Mouse (Mus musculus) CH12.LX (cell line): ENCODE measurements around the gene Fbxl18. TPM values are rescaled to one million over a fixed set of nuclear protein-coding genes. Genes with fewer than 3 reads are reported as not detected.

ENCODE experiments used
- DNase-seq: peaks from one replicate; pipeline ENCODE4 v3.0.0-alpha.2; 2013; ENCODE audit errors: extremely low read depth
- H3K27ac ChIP-seq: 2 replicates; pipeline ENCODE4 v1.5.1; 2012; ENCODE audit warnings: low read depth, mild to moderate bottlenecking, control low read depth, moderate library complexity; ENCODE audit not compliant: insufficient read depth
- H3K27me3 ChIP-seq: replicated peaks from 2 replicates; pipeline ENCODE3; 2012; ENCODE audit warnings: inconsistent platforms
- H3K36me3 ChIP-seq, 2 experiments: replicated peaks in 1 of 2; 2 replicates each; pipeline versions ENCODE3 to v1.6.1; 2012; ENCODE audit warnings: inconsistent platforms in 1 of 2, low read length in 1 of 2, mild to moderate bottlenecking in 1 of 2, mixed read lengths in 1 of 2, moderate library complexity in 1 of 2; ENCODE audit not compliant: control insufficient read depth in 1 of 2, insufficient read depth in 1 of 2
- H3K4me1 ChIP-seq, 2 experiments: 2 replicates each; pipeline ENCODE4 v1.6.1; 2012; ENCODE audit warnings: inconsistent platforms in 1 of 2, moderate library complexity in 1 of 2; ENCODE audit not compliant: insufficient read depth in 2 of 2, control insufficient read depth in 1 of 2
- H3K4me2 ChIP-seq: 2 replicates; pipeline ENCODE4 v1.6.1; 2012; ENCODE audit warnings: low read depth, mild to moderate bottlenecking, control low read depth; ENCODE audit not compliant: poor library complexity, insufficient read depth, severe bottlenecking
- H3K4me3 ChIP-seq, 3 experiments: fragments of 150-350 bp in 1 of 3; sonication (generic) in 1 of 3; replicated peaks in 1 of 3; 2 replicates each; pipeline versions ENCODE3 to v1.5.1; 2011 to 2012; ENCODE audit warnings: low read depth in 2 of 3, low read length in 2 of 3, mild to moderate bottlenecking in 2 of 3, moderate library complexity in 2 of 3, control low read depth in 1 of 3, improper control_type of control experiment in 1 of 3, inconsistent platforms in 1 of 3, mixed read lengths in 1 of 3; ENCODE audit not compliant: poor library complexity in 1 of 3
- H3K79me2 ChIP-seq: replicated peaks from 2 replicates; pipeline ENCODE4 v1.6.1; 2012; ENCODE audit warnings: mild to moderate bottlenecking, moderate library complexity; ENCODE audit not compliant: control insufficient read depth, poor library complexity, insufficient read depth, severe bottlenecking; ENCODE audit errors: extremely low read depth
- H3K9ac ChIP-seq: 2 replicates; pipeline ENCODE4 v1.6.1; 2012; ENCODE audit warnings: low read depth, mild to moderate bottlenecking, control low read depth, moderate library complexity; ENCODE audit not compliant: insufficient read depth
- H3K9me3 ChIP-seq: replicated peaks from 2 replicates; pipeline ENCODE3; 2012; ENCODE audit warnings: low read length, inconsistent platforms, mixed read lengths
- BHLHE40 ChIP-seq: IDR thresholded peaks from 2 replicates; pipeline ENCODE4 v1.6.1; 2011; ENCODE audit warnings: mild to moderate bottlenecking, low read depth, low read length, improper control_type of control experiment
- E2F4 ChIP-seq: IDR thresholded peaks from 2 replicates; pipeline ENCODE4 v1.6.1; 2011; ENCODE audit warnings: low read depth, low read length, improper control_type of control experiment; ENCODE audit not compliant: insufficient replicate concordance
- ELF1 ChIP-seq: IDR thresholded peaks from 2 replicates; pipeline ENCODE4 v1.6.1; 2014; ENCODE audit warnings: low read depth, mild to moderate bottlenecking, inconsistent platforms, low read length, improper control_type of control experiment
- EP300 ChIP-seq: IDR thresholded peaks from 2 replicates; pipeline ENCODE4 v1.6.1; 2011; ENCODE audit warnings: low read length, improper control_type of control experiment
- GABPA ChIP-seq: IDR thresholded peaks from 2 replicates; pipeline ENCODE4 v1.6.1; 2012; ENCODE audit warnings: low read depth, low read length, improper control_type of control experiment, inconsistent platforms; ENCODE audit not compliant: insufficient replicate concordance
- MYC ChIP-seq: IDR thresholded peaks from 2 replicates; pipeline ENCODE4 v1.6.1; 2011; ENCODE audit warnings: low read depth, mild to moderate bottlenecking, improper control_type of control experiment, low read length
- NELFE ChIP-seq: IDR thresholded peaks from 2 replicates; pipeline ENCODE4 v1.6.1; 2011; ENCODE audit warnings: low read depth, low read length, improper control_type of control experiment
- NRF1 ChIP-seq: IDR thresholded peaks from 2 replicates; pipeline ENCODE4 v1.6.1; 2014; ENCODE audit warnings: low read depth, mild to moderate bottlenecking, inconsistent platforms, low read length, improper control_type of control experiment, moderate library complexity
- PAX5 ChIP-seq: IDR thresholded peaks from 2 replicates; pipeline ENCODE4 v1.6.1; 2012; ENCODE audit warnings: low read length, inconsistent platforms, mixed read lengths
- POLR2AphosphoS2 ChIP-seq: IDR thresholded peaks from 2 replicates; pipeline ENCODE4 v1.6.1; 2011; ENCODE audit warnings: low read depth, low read length, improper control_type of control experiment
- RAD21 ChIP-seq: IDR thresholded peaks from 2 replicates; pipeline ENCODE4 v1.6.1; 2011; ENCODE audit warnings: low read depth, mild to moderate bottlenecking, low read length, improper control_type of control experiment, moderate library complexity
- RCOR1 ChIP-seq: conservative IDR thresholded peaks from 2 replicates; pipeline ENCODE4 v1.6.1; 2012; ENCODE audit warnings: low read depth, mild to moderate bottlenecking, inconsistent platforms, low read length, improper control_type of control experiment
- SIN3A ChIP-seq: IDR thresholded peaks from 2 replicates; pipeline ENCODE4 v1.6.1; 2012; ENCODE audit warnings: low read length, improper control_type of control experiment, inconsistent platforms
- SMC3 ChIP-seq: IDR thresholded peaks from 2 replicates; pipeline ENCODE4 v1.6.1; 2011; ENCODE audit warnings: low read depth, low read length, improper control_type of control experiment
- TBP ChIP-seq: conservative IDR thresholded peaks from 2 replicates; pipeline ENCODE4 v1.6.1; 2011; ENCODE audit warnings: low read depth, low read length, improper control_type of control experiment
- USF2 ChIP-seq: conservative IDR thresholded peaks from 2 replicates; pipeline ENCODE4 v1.6.1; 2011; ENCODE audit warnings: low read depth, low read length, improper control_type of control experiment
- dilution Hi-C: fragments of 300-500 bp; cut with MboI; formaldehyde crosslinking; loops from 2 replicates; pipeline ENCODE4 v1.14.3; 2020; ENCODE audit warnings: low sequenced_read_pairs; ENCODE audit not compliant: extremely low pct_unique_long_range_greater_than_20kb, extremely low pct_ligation_motif_present
- in situ Hi-C: fragments of 300-500 bp; cut with MboI; formaldehyde crosslinking; loops from 3 replicates; pipeline ENCODE4 v1.14.3; 2019; ENCODE audit warnings: low sequenced_read_pairs, low pct_ligation_motif_present, low pct_unique_long_range_greater_than_20kb, mixed read lengths
- polyA plus RNA-seq: library from polyadenylated mRNA; unstranded; fragments of >175 nt; gene quantifications from 2 replicates; pipeline ENCODE4 v1.2.1, GENCODE M21; 2012; ENCODE audit warnings: low read depth; ENCODE audit not compliant: insufficient read length
- total RNA-seq, 2 experiments: library from RNA; depleted of rRNA; stranded (reverse); fragments of 300-350 nt in 1 of 2; fragments of >200 nt in 1 of 2; gene quantifications; 2 replicates each; pipeline ENCODE4 v1.2.3; 2012 to 2014

Gene Fbxl18
- total and polyA plus RNA-seq, 3 experiments: 3.7 to 6.4 (median 5.5) TPM

GRCm38 (mm10) chr5:142869463-142869862 is 25.8 kb downstream of the Fbxl18 start:
- no peak overlapping the region for H3K27ac ChIP-seq
- H3K4me1 ChIP-seq: 0 out of 4 replicates have a peak, but pooled peaks cover 0 to under 1% of the 10 kb centered on the region in 2 experiments
- TF ChIP-seq GABPA (no peak), RCOR1 (no peak), EP300 (no peak), TBP (no peak), ELF1 (no peak), SMC3 (no peak), NELFE (no peak), SIN3A (no peak), MYC (no peak), E2F4 (no peak)
- in situ Hi-C loops (loop anchor here (25.0 kb wide), 1 partner anchor 357 kb away; no protein-coding TSS in a partner anchor), dilution Hi-C loops (no loop called here)
- H3K4me3 ChIP-seq: no peak overlapping the region
- H3K4me2 ChIP-seq: no peak overlapping the region
- no peaks in the 10 kb centered on the region for H3K79me2 ChIP-seq
- DNase-seq: no peak
- no peaks in the 10 kb centered on the region for H3K27me3 ChIP-seq
- no peak overlapping the region for H3K9ac ChIP-seq
- H3K36me3 ChIP-seq: peaks cover 22 to 68% of the 10 kb centered on the region in 2 experiments
- H3K9me3 ChIP-seq: no peaks in the 10 kb centered on the region

- Histone ChIP-seq H3K4me2 (no peak overlapping the region), H3K79me2 (no peaks in the 10 kb centered on the region)
- TF ChIP-seq GABPA (no peak), BHLHE40 (no peak), RAD21 (no peak), NRF1 (no peak), PAX5 (no peak), USF2 (no peak), POLR2AphosphoS2 (no peak)
Measured at GRCm38 (mm10) chr5:142857763-142858229, 37.4 kb downstream of the Fbxl18 start.

More at GRCm38 (mm10) chr5:142857763-142858229, 37.4 kb downstream of the Fbxl18 start:
- Histone ChIP-seq H3K27ac (no peak overlapping the region), H3K9ac (no peak overlapping the region), H3K4me1 (no peaks in the 10 kb centered on the region), H3K9me3 (peaks cover 6% of the 10 kb centered on the region), H3K36me3 (no peaks in the 10 kb centered on the region), H3K4me3 (no peak overlapping the region), H3K27me3 (no peaks in the 10 kb centered on the region)
- no peak for DNase-seq
- in situ Hi-C loops: loop anchor here (25.0 kb wide), 1 partner anchor 345 kb away; no protein-coding TSS in a partner anchor
- dilution Hi-C loops: no loop called here
